Mouse (Mus musculus) testis, adult 2 months (tissue): ENCODE results near the gene Kcnk13. TPM values are rescaled to one million over a fixed set of nuclear protein-coding genes. Genes with fewer than 3 reads are reported as not detected.

ENCODE experiments used
- H3K27ac ChIP-seq: fragments of 200-500 bp; 2 replicates; pipeline ENCODE4 v1.5.1; 2012; ENCODE audit warnings: low read depth, low read length; ENCODE audit not compliant: control insufficient read depth, insufficient read depth
- H3K27me3 ChIP-seq: fragments of 200-500 bp; 2 replicates; pipeline ENCODE4 v1.6.1; 2012; ENCODE audit warnings: mild to moderate bottlenecking, low read length, moderate library complexity; ENCODE audit not compliant: control insufficient read depth, insufficient read depth
- H3K36me3 ChIP-seq: fragments of 200-500 bp; 2 replicates; pipeline ENCODE4 v1.6.1; 2012; ENCODE audit warnings: mild to moderate bottlenecking, low read length; ENCODE audit not compliant: control insufficient read depth, insufficient read depth
- H3K4me1 ChIP-seq: fragments of 200-500 bp; 2 replicates; pipeline ENCODE4 v1.6.1; 2012; ENCODE audit warnings: low read length; ENCODE audit not compliant: control insufficient read depth, insufficient read depth
- H3K4me3 ChIP-seq: fragments of 200-500 bp; 2 replicates; pipeline ENCODE4 v1.5.1; 2012; ENCODE audit warnings: low read depth, mild to moderate bottlenecking, low read length, moderate library complexity, mixed read lengths; ENCODE audit not compliant: control insufficient read depth
- CTCF ChIP-seq: fragments of 200-500 bp; IDR thresholded peaks from 2 replicates; pipeline ENCODE4 v1.5.1; 2012; ENCODE audit warnings: low read depth, mild to moderate bottlenecking, inconsistent platforms, low read length, moderate library complexity; ENCODE audit not compliant: control insufficient read depth, insufficient read depth, insufficient replicate concordance
- POLR2A ChIP-seq: fragments of 200-500 bp; IDR thresholded peaks from 2 replicates; pipeline ENCODE4 v1.6.1; 2012; ENCODE audit warnings: low read depth, mild to moderate bottlenecking, inconsistent platforms, low read length, moderate library complexity; ENCODE audit not compliant: control insufficient read depth
- polyA plus RNA-seq: library from polyadenylated mRNA; depleted of rRNA; stranded (reverse); fragments of >200 nt; gene quantifications from 2 replicates; pipeline ENCODE4 v1.2.3, GENCODE M21; 2012; rRNA removed

Kcnk13 gene
- polyA plus RNA-seq, 1 experiment: 1.7 TPM

DNA sequence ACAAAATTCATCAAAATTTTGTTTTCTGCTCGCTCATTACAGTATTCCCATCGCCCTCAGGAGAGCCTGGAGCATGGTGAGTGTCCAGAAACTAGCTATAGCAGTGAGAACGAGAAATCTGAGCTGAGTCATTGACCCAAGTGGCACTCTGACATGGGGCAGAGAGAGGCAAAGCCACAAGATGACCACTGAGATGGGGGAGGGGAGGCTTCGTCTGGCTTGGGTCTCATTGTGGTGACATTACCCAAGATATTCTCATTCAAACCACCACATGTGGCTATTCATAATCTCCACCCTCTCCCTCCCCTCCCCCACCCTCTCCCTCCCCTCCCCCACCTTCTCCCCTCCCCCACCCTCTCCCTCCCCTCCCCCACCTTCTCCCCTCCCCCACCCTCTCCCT is 143.1 kb downstream of the Kcnk13 start:
- H3K4me1 ChIP-seq: peaks cover 5% of the 10 kb centered on the region
- no peaks in the 10 kb centered on the region for H3K27me3 ChIP-seq
- no peak overlapping the region for H3K27ac ChIP-seq
- TF ChIP-seq CTCF: no peak
- no peak for TF ChIP-seq POLR2A
- no peaks in the 10 kb centered on the region for H3K36me3 ChIP-seq
- H3K4me3 ChIP-seq: no peak overlapping the region

DNA sequence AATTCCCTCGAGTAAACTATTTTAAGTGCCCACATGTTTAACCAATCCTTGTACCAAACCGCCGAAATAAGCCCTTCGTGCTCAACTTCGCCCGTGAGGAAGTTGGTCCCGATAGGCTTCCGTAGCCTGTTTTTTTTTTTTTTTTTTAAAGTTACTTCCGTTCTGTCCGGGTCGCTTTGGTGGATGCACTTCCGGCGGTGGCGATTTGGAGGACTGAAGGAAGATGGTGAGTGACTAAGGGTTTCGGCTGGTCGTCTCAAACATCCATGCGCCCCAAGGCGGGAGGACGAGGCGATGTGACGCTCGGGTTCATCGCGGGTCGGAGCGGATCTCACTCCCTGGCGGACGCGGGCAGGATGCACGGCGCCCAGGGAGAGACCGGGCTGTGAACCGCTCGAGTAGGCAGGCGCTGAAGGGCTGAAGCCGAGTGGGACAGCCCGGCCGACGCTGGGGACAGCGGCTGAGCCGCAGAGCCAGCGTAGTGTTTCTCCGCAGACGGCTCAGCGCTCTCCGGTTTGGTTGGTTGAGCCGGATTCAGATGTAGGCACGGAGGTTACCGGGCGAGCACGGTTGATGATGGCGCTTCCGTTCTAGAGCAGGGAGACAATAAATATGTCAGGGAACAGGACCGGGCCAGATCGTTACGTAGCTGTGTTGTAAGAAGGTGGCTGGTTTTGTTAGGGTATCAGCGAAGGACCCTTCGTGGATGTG is 145.8 kb downstream of the Kcnk13 start, which contains the start of gene Psmc1:
Gene Psmc1 (plus strand): TSS at position 169 of the 711 bp plus-strand sequence.
- Histone ChIP-seq H3K4me1 (peaks cover 5% of the 10 kb centered on the region), H3K27ac (peak within 1 kb of the TSS; percentile 89), H3K27me3 (no peaks in the 10 kb centered on the region), H3K4me3 (peak within 1 kb of the TSS; percentile 99), H3K36me3 (no peaks in the 10 kb centered on the region; the same call in none of the 2 replicates)
- TF ChIP-seq POLR2A: peak; percentile 54
- TF ChIP-seq CTCF: no peak

Other genes starting within 250 kb of the Kcnk13 start
- gene Efcab11, start 80.1 kb upstream of the Kcnk13 start, polyA plus RNA-seq: 6.3 and 7.1 TPM in 2 replicates
- 95.7 and 109 TPM in 2 replicates for gene Tdp1, start 80.0 kb upstream of the Kcnk13 start, polyA plus RNA-seq
- 31.7 and 33.7 TPM in 2 replicates for gene Psmc1, start 145.7 kb downstream of the Kcnk13 start, polyA plus RNA-seq
- gene Nrde2, start 195.2 kb downstream of the Kcnk13 start, polyA plus RNA-seq: 7.0 and 8.1 TPM in 2 replicates
- gene Calm1, start 234.9 kb downstream of the Kcnk13 start, polyA plus RNA-seq: 331 and 365 TPM in 2 replicates